Mouse (Mus musculus) CH12.LX (cell line): ENCODE measurements around the gene Lrrc1. TPM values are rescaled to one million over a fixed set of nuclear protein-coding genes. Genes with fewer than 3 reads are reported as not detected.

ENCODE experiments used
- DNase-seq: peaks from one replicate; pipeline ENCODE4 v3.0.0-alpha.2; 2013; ENCODE audit errors: extremely low read depth
- H3K27ac ChIP-seq: 2 replicates; pipeline ENCODE4 v1.5.1; 2012; ENCODE audit warnings: low read depth, mild to moderate bottlenecking, control low read depth, moderate library complexity; ENCODE audit not compliant: insufficient read depth
- H3K27me3 ChIP-seq: replicated peaks from 2 replicates; pipeline ENCODE3; 2012; ENCODE audit warnings: inconsistent platforms
- H3K36me3 ChIP-seq, 2 experiments: replicated peaks in 1 of 2; 2 replicates each; pipeline versions ENCODE3 to v1.6.1; 2012; ENCODE audit warnings: inconsistent platforms in 1 of 2, low read length in 1 of 2, mild to moderate bottlenecking in 1 of 2, mixed read lengths in 1 of 2, moderate library complexity in 1 of 2; ENCODE audit not compliant: control insufficient read depth in 1 of 2, insufficient read depth in 1 of 2
- H3K4me1 ChIP-seq, 2 experiments: 2 replicates each; pipeline ENCODE4 v1.6.1; 2012; ENCODE audit warnings: inconsistent platforms in 1 of 2, moderate library complexity in 1 of 2; ENCODE audit not compliant: insufficient read depth in 2 of 2, control insufficient read depth in 1 of 2
- H3K4me2 ChIP-seq: 2 replicates; pipeline ENCODE4 v1.6.1; 2012; ENCODE audit warnings: low read depth, mild to moderate bottlenecking, control low read depth; ENCODE audit not compliant: poor library complexity, insufficient read depth, severe bottlenecking
- H3K4me3 ChIP-seq, 3 experiments: fragments of 150-350 bp in 1 of 3; sonication (generic) in 1 of 3; replicated peaks in 1 of 3; 2 replicates each; pipeline versions ENCODE3 to v1.5.1; 2011 to 2012; ENCODE audit warnings: low read depth in 2 of 3, low read length in 2 of 3, mild to moderate bottlenecking in 2 of 3, moderate library complexity in 2 of 3, control low read depth in 1 of 3, improper control_type of control experiment in 1 of 3, inconsistent platforms in 1 of 3, mixed read lengths in 1 of 3; ENCODE audit not compliant: poor library complexity in 1 of 3
- H3K79me2 ChIP-seq: replicated peaks from 2 replicates; pipeline ENCODE4 v1.6.1; 2012; ENCODE audit warnings: mild to moderate bottlenecking, moderate library complexity; ENCODE audit not compliant: control insufficient read depth, poor library complexity, insufficient read depth, severe bottlenecking; ENCODE audit errors: extremely low read depth
- H3K9ac ChIP-seq: 2 replicates; pipeline ENCODE4 v1.6.1; 2012; ENCODE audit warnings: low read depth, mild to moderate bottlenecking, control low read depth, moderate library complexity; ENCODE audit not compliant: insufficient read depth
- H3K9me3 ChIP-seq: replicated peaks from 2 replicates; pipeline ENCODE3; 2012; ENCODE audit warnings: low read length, inconsistent platforms, mixed read lengths
- BHLHE40 ChIP-seq: IDR thresholded peaks from 2 replicates; pipeline ENCODE4 v1.6.1; 2011; ENCODE audit warnings: mild to moderate bottlenecking, low read depth, low read length, improper control_type of control experiment
- CHD1 ChIP-seq: IDR thresholded peaks from 2 replicates; pipeline ENCODE4 v1.6.1; 2012; ENCODE audit warnings: low read depth, low read length, improper control_type of control experiment, inconsistent platforms
- CHD2 ChIP-seq: IDR thresholded peaks from 2 replicates; pipeline ENCODE4 v1.6.1; 2011; ENCODE audit warnings: low read length, improper control_type of control experiment
- CTCF ChIP-seq, 2 experiments: IDR thresholded peaks in 1 of 2; conservative IDR thresholded peaks in 1 of 2; 2 replicates each; pipeline ENCODE4 v1.5.1; 2011 to 2012; ENCODE audit warnings: low read depth in 2 of 2, low read length in 2 of 2, improper control_type of control experiment in 1 of 2, inconsistent platforms in 1 of 2, mild to moderate bottlenecking in 1 of 2, moderate library complexity in 1 of 2
- E2F4 ChIP-seq: IDR thresholded peaks from 2 replicates; pipeline ENCODE4 v1.6.1; 2011; ENCODE audit warnings: low read depth, low read length, improper control_type of control experiment; ENCODE audit not compliant: insufficient replicate concordance
- ELF1 ChIP-seq: IDR thresholded peaks from 2 replicates; pipeline ENCODE4 v1.6.1; 2014; ENCODE audit warnings: low read depth, mild to moderate bottlenecking, inconsistent platforms, low read length, improper control_type of control experiment
- EP300 ChIP-seq: IDR thresholded peaks from 2 replicates; pipeline ENCODE4 v1.6.1; 2011; ENCODE audit warnings: low read length, improper control_type of control experiment
- GABPA ChIP-seq: IDR thresholded peaks from 2 replicates; pipeline ENCODE4 v1.6.1; 2012; ENCODE audit warnings: low read depth, low read length, improper control_type of control experiment, inconsistent platforms; ENCODE audit not compliant: insufficient replicate concordance
- HCFC1 ChIP-seq: IDR thresholded peaks from 2 replicates; pipeline ENCODE4 v1.6.1; 2012; ENCODE audit warnings: low read depth, mild to moderate bottlenecking, inconsistent platforms, low read length, improper control_type of control experiment
- IRF4 ChIP-seq: IDR thresholded peaks from 2 replicates; pipeline ENCODE4 v1.6.1; 2014; ENCODE audit warnings: low read depth, mild to moderate bottlenecking, inconsistent platforms, low read length, improper control_type of control experiment
- JUN ChIP-seq: IDR thresholded peaks from 2 replicates; pipeline ENCODE4 v1.6.1; 2011; ENCODE audit warnings: low read depth, mild to moderate bottlenecking, low read length, improper control_type of control experiment, moderate library complexity; ENCODE audit not compliant: insufficient read depth
- MAFK ChIP-seq: IDR thresholded peaks from 2 replicates; pipeline ENCODE4 v1.6.1; 2011; ENCODE audit warnings: low read length, improper control_type of control experiment; ENCODE audit not compliant: insufficient replicate concordance
- MEF2A ChIP-seq: IDR thresholded peaks from 2 replicates; pipeline ENCODE4 v1.6.1; 2014; ENCODE audit warnings: low read depth, mild to moderate bottlenecking, inconsistent platforms, low read length, improper control_type of control experiment, borderline replicate concordance
- MYC ChIP-seq: IDR thresholded peaks from 2 replicates; pipeline ENCODE4 v1.6.1; 2011; ENCODE audit warnings: low read depth, mild to moderate bottlenecking, improper control_type of control experiment, low read length
- POLR2A ChIP-seq: IDR thresholded peaks from 2 replicates; pipeline ENCODE4 v1.6.1; 2011; ENCODE audit warnings: low read depth, mild to moderate bottlenecking, improper control_type of control experiment, low read length
- POLR2AphosphoS2 ChIP-seq: IDR thresholded peaks from 2 replicates; pipeline ENCODE4 v1.6.1; 2011; ENCODE audit warnings: low read depth, low read length, improper control_type of control experiment
- RAD21 ChIP-seq: IDR thresholded peaks from 2 replicates; pipeline ENCODE4 v1.6.1; 2011; ENCODE audit warnings: low read depth, mild to moderate bottlenecking, low read length, improper control_type of control experiment, moderate library complexity
- RCOR1 ChIP-seq: conservative IDR thresholded peaks from 2 replicates; pipeline ENCODE4 v1.6.1; 2012; ENCODE audit warnings: low read depth, mild to moderate bottlenecking, inconsistent platforms, low read length, improper control_type of control experiment
- SIN3A ChIP-seq: IDR thresholded peaks from 2 replicates; pipeline ENCODE4 v1.6.1; 2012; ENCODE audit warnings: low read length, improper control_type of control experiment, inconsistent platforms
- TBP ChIP-seq: conservative IDR thresholded peaks from 2 replicates; pipeline ENCODE4 v1.6.1; 2011; ENCODE audit warnings: low read depth, low read length, improper control_type of control experiment
- TCF12 ChIP-seq: IDR thresholded peaks from 2 replicates; pipeline ENCODE4 v1.6.1; 2014; ENCODE audit warnings: low read depth, mild to moderate bottlenecking, inconsistent platforms, low read length, improper control_type of control experiment
- UBTF ChIP-seq: IDR thresholded peaks from 2 replicates; pipeline ENCODE4 v1.6.1; 2012; ENCODE audit warnings: low read depth, mild to moderate bottlenecking, inconsistent platforms, low read length, improper control_type of control experiment, moderate library complexity
- USF1 ChIP-seq: IDR thresholded peaks from 2 replicates; pipeline ENCODE4 v1.6.1; 2014; ENCODE audit warnings: low read depth, mild to moderate bottlenecking, inconsistent platforms, low read length, improper control_type of control experiment
- ZC3H11A ChIP-seq: IDR thresholded peaks from 2 replicates; pipeline ENCODE4 v1.6.1; 2012; ENCODE audit warnings: low read depth, mild to moderate bottlenecking, inconsistent platforms, low read length, improper control_type of control experiment
- ZKSCAN1 ChIP-seq: IDR thresholded peaks from 2 replicates; pipeline ENCODE4 v1.6.1; 2012; ENCODE audit warnings: low read depth, inconsistent platforms, low read length, improper control_type of control experiment, borderline replicate concordance
- ZMIZ1 ChIP-seq: IDR thresholded peaks from 2 replicates; pipeline ENCODE4 v1.6.1; 2012; ENCODE audit warnings: low read depth, mild to moderate bottlenecking, inconsistent platforms, low read length, improper control_type of control experiment
- ZNF384 ChIP-seq: IDR thresholded peaks from 2 replicates; pipeline ENCODE4 v1.6.1; 2012; ENCODE audit warnings: low read depth, low read length, improper control_type of control experiment, inconsistent platforms
- dilution Hi-C: fragments of 300-500 bp; cut with MboI; formaldehyde crosslinking; loops from 2 replicates; pipeline ENCODE4 v1.14.3; 2020; ENCODE audit warnings: low sequenced_read_pairs; ENCODE audit not compliant: extremely low pct_unique_long_range_greater_than_20kb, extremely low pct_ligation_motif_present
- in situ Hi-C: fragments of 300-500 bp; cut with MboI; formaldehyde crosslinking; loops from 3 replicates; pipeline ENCODE4 v1.14.3; 2019; ENCODE audit warnings: low sequenced_read_pairs, low pct_ligation_motif_present, low pct_unique_long_range_greater_than_20kb, mixed read lengths
- polyA plus RNA-seq: library from polyadenylated mRNA; unstranded; fragments of >175 nt; gene quantifications from 2 replicates; pipeline ENCODE4 v1.2.1, GENCODE M21; 2012; ENCODE audit warnings: low read depth; ENCODE audit not compliant: insufficient read length
- total RNA-seq, 2 experiments: library from RNA; depleted of rRNA; stranded (reverse); fragments of 300-350 nt in 1 of 2; fragments of >200 nt in 1 of 2; gene quantifications; 2 replicates each; pipeline ENCODE4 v1.2.3; 2012 to 2014

The Lrrc1 gene
- total and polyA plus RNA-seq, 3 experiments: 15.4 to 15.8 (median 15.8) TPM

DNA sequence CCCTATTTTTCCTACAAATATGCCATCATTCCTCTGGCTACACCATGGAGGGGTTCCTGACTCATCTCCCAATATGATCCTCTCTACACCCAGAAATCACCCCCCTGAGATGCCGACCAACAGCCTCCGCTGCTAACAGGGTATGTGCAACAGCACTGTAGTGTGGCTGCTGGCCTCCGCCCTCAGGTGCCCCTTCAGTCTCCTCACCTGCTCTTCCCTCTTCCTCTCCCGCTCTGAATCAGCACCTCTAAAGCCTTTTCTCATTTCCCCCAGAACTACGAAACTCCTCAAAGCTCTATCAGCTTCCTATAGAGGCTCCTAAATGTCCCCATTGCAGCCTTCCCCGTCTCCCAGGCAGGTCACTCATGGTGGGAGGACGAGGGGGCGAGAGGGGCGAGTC, 5.4 kb downstream of the Lrrc1 start:
- H3K4me3 ChIP-seq: no peak overlapping the region
- no peak for DNase-seq
- no peaks in the 10 kb centered on the region for H3K9me3 ChIP-seq
- H3K4me1 ChIP-seq: peaks cover 15 to 63% of the 10 kb centered on the region in 2 experiments
- peaks cover 2 to 36% of the 10 kb centered on the region in 2 experiments for H3K36me3 ChIP-seq
- no peak overlapping the region for H3K4me2 ChIP-seq
- no peaks in the 10 kb centered on the region for H3K27me3 ChIP-seq
- no peak overlapping the region; the same call in 1 of the 2 replicates for H3K9ac ChIP-seq
- TF ChIP-seq CHD1 (no peak), USF1 (no peak), SIN3A (no peak), ZNF384 (no peak), POLR2A (no peak), TBP (no peak), RAD21 (no peak), UBTF (no peak), ELF1 (no peak), MAFK (no peak), HCFC1 (no peak), RCOR1 (no peak), JUN (no peak), TCF12 (0 out of 2 replicates have a peak, but pooled peaks have one; percentile 25), GABPA (no peak), ZMIZ1 (no peak), EP300 (peak; percentile 46; the same call in 1 of the 2 replicates), CHD2 (no peak), BHLHE40 (peak; percentile 49; the same call in 1 of the 2 replicates), CTCF (conservative IDR thresholded peaks at IDR 0.05 in 1 of 2, IDR thresholded peaks at IDR 0.05 in 1 of 2; ENCODE audit: low read depth in 2 of 2, low read length in 2 of 2) (no peak), MEF2A (no peak), MYC (no peak), POLR2AphosphoS2 (no peak), ZC3H11A (no peak), IRF4 (peak; percentile 70), E2F4 (no peak), ZKSCAN1 (no peak)
- in situ Hi-C loops: no loop called here
- dilution Hi-C loops: no loop called here
- peaks cover 44% of the 10 kb centered on the region for H3K79me2 ChIP-seq
- no peak overlapping the region for H3K27ac ChIP-seq
